Mouse (Mus musculus) liver, adult 2 months (tissue): Measurements from ENCODE around the gene Zfp493. TPM values are rescaled to one million over a fixed set of nuclear protein-coding genes. Genes with fewer than 3 reads are reported as not detected.

Experiments
- polyA plus RNA-seq: library from polyadenylated mRNA; depleted of rRNA; stranded (reverse); fragments of >200 nt; gene quantifications from 2 replicates; pipeline ENCODE4 v1.2.3, GENCODE M21; 2012; rRNA removed
- total RNA-seq: library from RNA; depleted of rRNA; stranded (reverse); fragments of >200 nt; gene quantifications from 2 replicates; pipeline ENCODE4 v1.2.3, GENCODE M21; 2014; rRNA removed

Zfp493 gene
- total and polyA plus RNA-seq, 2 experiments = 0.81 to 2.0 TPM

Other genes starting within 250 kb of the Zfp493 start
- gene Zfp748, start 225.9 kb upstream of the Zfp493 start, total RNA-seq = 6.8 and 8.9 TPM in 2 replicates
- gene Zfp748, start 225.9 kb upstream of the Zfp493 start, polyA plus RNA-seq = 0.66 and 0.81 TPM in 2 replicates
- 7.1 and 9.5 TPM in 2 replicates for gene Zfp729b, start 170.0 kb upstream of the Zfp493 start, total RNA-seq
- 0.27 and 0.32 TPM in 2 replicates for gene Zfp729b, start 170.0 kb upstream of the Zfp493 start, polyA plus RNA-seq
- not detected in 2 replicates for gene Gm49345, start 141.9 kb upstream of the Zfp493 start, total RNA-seq
- not detected in 2 replicates for gene Gm49345, start 141.9 kb upstream of the Zfp493 start, polyA plus RNA-seq
- 3.9 and 4.9 TPM in 2 replicates for gene Zfp729a, start 141.9 kb upstream of the Zfp493 start, total RNA-seq
- 0.30 and 0.70 TPM in 2 replicates for gene Zfp729a, start 141.9 kb upstream of the Zfp493 start, polyA plus RNA-seq
- 5.5 and 6.4 TPM in 2 replicates for gene Zfp738, start 92.6 kb upstream of the Zfp493 start, total RNA-seq
- 1.5 and 2.3 TPM in 2 replicates for gene Zfp738, start 92.6 kb upstream of the Zfp493 start, polyA plus RNA-seq
- 7.2 and 8.5 TPM in 2 replicates for gene Zfp65, start 50.5 kb upstream of the Zfp493 start, total RNA-seq
- 0.46 and 0.65 TPM in 2 replicates for gene Zfp65, start 50.5 kb upstream of the Zfp493 start, polyA plus RNA-seq
- 4.9 and 5.4 TPM in 2 replicates for gene Zfp85, start 24.5 kb upstream of the Zfp493 start, total RNA-seq
- gene Zfp85, start 24.5 kb upstream of the Zfp493 start, polyA plus RNA-seq = 0.21 and 0.64 TPM in 2 replicates
- 3.3 and 3.4 TPM in 2 replicates for gene Zfp273, start 34.0 kb downstream of the Zfp493 start, total RNA-seq
- 0.09 and 0.26 TPM in 2 replicates for gene Zfp273, start 34.0 kb downstream of the Zfp493 start, polyA plus RNA-seq
- 0.37 and 1.9 TPM in 2 replicates for gene Gm10037, start 51.4 kb downstream of the Zfp493 start, total RNA-seq
- gene Gm10037, start 51.4 kb downstream of the Zfp493 start, polyA plus RNA-seq = 0.21 and 0.92 TPM in 2 replicates
- gene BC048507, start 83.6 kb downstream of the Zfp493 start, total RNA-seq = not detected in 2 replicates
- gene BC048507, start 83.6 kb downstream of the Zfp493 start, polyA plus RNA-seq = not detected in 2 replicates